Mouse (Mus musculus) inflammation-experienced regulatory T-cells, adult 6 months (primary cell): ENCODE results near the gene Maml2. TPM values are rescaled to one million over a fixed set of nuclear protein-coding genes. Genes with fewer than 3 reads are reported as not detected.

Experiments used
- ATAC-seq: one replicate; pipeline ENCODE4 v1.8.0; 2017
- polyA plus RNA-seq, 3 experiments: library from polyadenylated mRNA; unstranded; fragments of 100-300 nt; shearing (Covaris generic); gene quantifications; one replicate each; pipeline ENCODE4 v1.2.1; 2017

Maml2 gene
- 10 to 100 TPM; 32.1 to 46.4 (median 45.1) TPM for polyA plus RNA-seq

GRCm38 (mm10) chr9:13297668-13298512, at the start of gene Maml2:
Maml2 (plus strand) TSS chr9:13297957.
- ATAC-seq, result peak; percentile 9

GRCm38 (mm10) chr9:13248104-13248503, 49.7 kb upstream of the Maml2 start:
- ATAC-seq, result no peak

GRCm38 (mm10) chr9:13251251-13251650, 46.5 kb upstream of the Maml2 start:
- ATAC-seq, result no peak

GRCm38 (mm10) chr9:13256726-13257125, 41.0 kb upstream of the Maml2 start:
- no peak for ATAC-seq

- no peak for ATAC-seq
Observed at GRCm38 (mm10) chr9:13258173-13258572, 39.6 kb upstream of the Maml2 start.

- no peak for ATAC-seq
Observed at GRCm38 (mm10) chr9:13260980-13261379, 36.8 kb upstream of the Maml2 start.

GRCm38 (mm10) chr9:13273219-13273618, 24.5 kb upstream of the Maml2 start:
- no peak for ATAC-seq

GRCm38 (mm10) chr9:13287482-13287881, 10.3 kb upstream of the Maml2 start:
- peak; percentile 56 for ATAC-seq

- ATAC-seq, result peak; percentile 82
Observed at GRCm38 (mm10) chr9:13296274-13297121, 1.3 kb upstream of the Maml2 start.

- ATAC-seq, result no peak
Observed at GRCm38 (mm10) chr9:13297122-13297667, 562 bp upstream of the Maml2 start.

- no peak for ATAC-seq
Observed at GRCm38 (mm10) chr9:13298513-13298878, 739 bp downstream of the Maml2 start.

GRCm38 (mm10) chr9:13299190-13299589, 1.4 kb downstream of the Maml2 start:
- no peak for ATAC-seq

- no peak for ATAC-seq
Observed at GRCm38 (mm10) chr9:13300041-13300441, 2.3 kb downstream of the Maml2 start.

- ATAC-seq, result peak; percentile 46
Observed at GRCm38 (mm10) chr9:13300891-13301782, 3.4 kb downstream of the Maml2 start.

GRCm38 (mm10) chr9:13302183-13302825, 4.5 kb downstream of the Maml2 start:
- ATAC-seq, result no peak

GRCm38 (mm10) chr9:13303099-13303771, 5.5 kb downstream of the Maml2 start:
- no peak for ATAC-seq

- ATAC-seq, result no peak
Observed at GRCm38 (mm10) chr9:13303976-13304375, 6.2 kb downstream of the Maml2 start.

- no peak for ATAC-seq
Observed at GRCm38 (mm10) chr9:13306471-13306870, 8.7 kb downstream of the Maml2 start.

GRCm38 (mm10) chr9:13307226-13307625, 9.5 kb downstream of the Maml2 start:
- no peak for ATAC-seq

GRCm38 (mm10) chr9:13308718-13309117, 11.0 kb downstream of the Maml2 start:
- ATAC-seq, result no peak

- no peak for ATAC-seq
Observed at GRCm38 (mm10) chr9:13309807-13310206, 12.1 kb downstream of the Maml2 start.
